Comparison of ENCODE assay signal across 9 mouse cellular contexts in the genomic region with DNA sequence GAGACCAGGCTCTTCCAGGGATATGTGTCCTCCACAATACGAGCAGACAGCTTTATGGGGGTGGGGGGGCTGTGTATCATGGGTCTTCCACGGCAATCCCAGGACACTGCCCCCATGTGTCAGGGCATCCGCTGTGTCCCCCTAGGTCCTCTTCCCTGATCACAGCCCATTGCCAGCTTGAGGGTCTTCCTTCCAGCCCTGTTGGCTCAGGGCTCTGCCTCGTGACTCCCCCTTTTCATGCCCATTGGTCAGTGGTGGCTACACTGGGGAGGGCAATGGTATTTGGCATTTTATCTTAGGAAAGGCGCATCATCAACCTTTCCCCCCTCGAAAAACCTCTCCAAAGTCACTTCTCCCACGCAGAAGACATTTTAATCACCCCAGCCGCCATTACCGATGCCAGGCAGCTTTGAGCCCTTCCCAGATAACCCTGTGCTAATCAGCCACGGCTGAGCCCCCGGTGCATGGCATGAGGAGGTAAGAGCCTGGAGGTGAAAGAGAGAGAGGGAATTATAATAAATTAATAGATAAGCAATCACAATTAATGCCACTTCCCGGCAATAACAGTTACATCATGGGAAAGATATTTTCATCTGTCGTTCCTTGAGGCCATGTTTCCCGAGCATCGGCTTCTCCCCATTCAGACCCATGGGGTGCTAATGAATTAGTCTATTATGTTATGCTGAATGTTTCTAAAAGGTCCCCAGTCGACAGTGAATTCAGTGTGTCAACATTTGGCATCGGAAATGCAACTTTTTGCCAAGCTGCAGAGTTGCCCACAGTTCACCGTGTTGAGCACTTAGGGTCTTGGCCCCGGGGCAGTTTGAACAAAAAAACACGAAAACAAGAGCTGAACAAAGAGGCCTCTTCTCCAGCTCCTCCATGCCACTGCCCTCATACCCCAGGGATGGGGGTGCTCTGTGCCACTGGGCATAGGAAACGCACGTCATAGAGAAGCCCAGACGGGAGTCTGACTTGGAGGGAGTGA.
DNase-seq lines count a peak whose midpoint lies in the region; ATAC-seq lines count a peak whose summit lies in the region.
"Had no signal": no experiment of that assay in that cellular context is flagged by ENCODE, and none has a peak within 500 bp of the region (broad histone marks: within the 10 kb centered on the region; RNA-seq: fewer than 3 reads in every experiment).

No protein-coding gene starts in this region.

- WGBS in hindbrain, embryonic 13.5 days: 55% methylated on average over 23 of the region's 23 CpGs
- 78% methylated on average over 23 of the region's 23 CpGs for WGBS in hindbrain, embryonic 10.5 days
- WGBS in hindbrain, embryonic 14.5 days: 51% methylated on average over 23 of the region's 23 CpGs
- 37% methylated on average over 23 of the region's 23 CpGs for WGBS in neural tube, embryonic 14.5 days

- ATAC-seq in hindbrain, embryonic 13.5 days (ENCODE audit: low FRiP score): peak; percentile 41; the same call in 1 of the 2 replicates
- peak; percentile 64 for ATAC-seq in hindbrain, embryonic 14.5 days (ENCODE audit: low FRiP score)
- ATAC-seq in neural tube, embryonic 14.5 days (ENCODE audit: low read depth): peak; percentile 72

- H3K27ac ChIP-seq in hindbrain, embryonic 13.5 days: peak overlapping the region; percentile 60
- no peak overlapping the region for H3K27ac ChIP-seq in hindbrain, embryonic 10.5 days
- no peak overlapping the region for H3K27ac ChIP-seq in hindbrain, embryonic 14.5 days
- H3K27ac ChIP-seq in neural tube, embryonic 14.5 days (ENCODE audit: low read depth, low read length): no peak overlapping the region
- H3K27ac ChIP-seq: lung, embryonic 15.5 days had no signal

- peaks cover 41% of the 10 kb centered on the region for H3K4me1 ChIP-seq in hindbrain, embryonic 13.5 days (replicated peaks)
- H3K4me1 ChIP-seq in hindbrain, embryonic 10.5 days (replicated peaks): peaks cover 14% of the 10 kb centered on the region; the same call in 1 of the 2 replicates
- H3K4me1 ChIP-seq in hindbrain, embryonic 14.5 days (replicated peaks; ENCODE audit: control insufficient read depth, insufficient read depth, low read length): 0 out of 2 replicates have a peak, but pooled peaks cover 7% of the 10 kb centered on the region
- H3K4me1 ChIP-seq in neural tube, embryonic 14.5 days (ENCODE audit: control insufficient read depth, insufficient read depth, low read length): peaks cover 9% of the 10 kb centered on the region
- H3K4me1 ChIP-seq: lung, embryonic 15.5 days had no signal

- DNase-seq in hindbrain, embryonic 10.5 days (ENCODE audit: low spot score): no peak
- peak; percentile 68 for DNase-seq in hindbrain, embryonic 14.5 days (ENCODE audit: low spot score)
- peak; percentile 56 to 64 for DNase-seq in layer of hippocampus, postnatal 10 days (ENCODE audit: low spot score in 2 of 2)
- no peak for DNase-seq in urinary bladder, postnatal 14 days (ENCODE audit: low spot score)
- no peak for DNase-seq in embryo, embryonic 11 days
- DNase-seq: heart, postnatal 4 days had no signal

- H3K4me3 ChIP-seq in hindbrain, embryonic 13.5 days: no peak overlapping the region
- no peak overlapping the region for H3K4me3 ChIP-seq in hindbrain, embryonic 10.5 days
- H3K4me3 ChIP-seq in hindbrain, embryonic 14.5 days (replicated peaks; ENCODE audit: low read length): no peak overlapping the region
- H3K4me3 ChIP-seq in neural tube, embryonic 14.5 days (ENCODE audit: low read depth, low read length): no peak overlapping the region
- H3K4me3 ChIP-seq: lung, embryonic 15.5 days had no signal

- H3K9ac ChIP-seq in hindbrain, embryonic 13.5 days: no peak overlapping the region
- no peak overlapping the region for H3K9ac ChIP-seq in hindbrain, embryonic 14.5 days
- no peak overlapping the region for H3K9ac ChIP-seq in neural tube, embryonic 14.5 days (replicated peaks; ENCODE audit: low read depth, low read length)
- H3K9ac ChIP-seq: lung, embryonic 15.5 days had no signal

- no peaks in the 10 kb centered on the region for H3K9me3 ChIP-seq in hindbrain, embryonic 13.5 days
- no peaks in the 10 kb centered on the region for H3K9me3 ChIP-seq in hindbrain, embryonic 10.5 days
- no peaks in the 10 kb centered on the region for H3K9me3 ChIP-seq in hindbrain, embryonic 14.5 days (ENCODE audit: control insufficient read depth, low read length)
- no peaks in the 10 kb centered on the region for H3K9me3 ChIP-seq in neural tube, embryonic 14.5 days (ENCODE audit: control insufficient read depth, low read length)
- H3K9me3 ChIP-seq: lung, embryonic 15.5 days had no signal

- H3K36me3 ChIP-seq in hindbrain, embryonic 13.5 days: peaks cover 3% of the 10 kb centered on the region; the same call in 1 of the 2 replicates
- H3K36me3 ChIP-seq in hindbrain, embryonic 10.5 days: no peaks in the 10 kb centered on the region
- no peaks in the 10 kb centered on the region for H3K36me3 ChIP-seq in hindbrain, embryonic 14.5 days (replicated peaks; ENCODE audit: control insufficient read depth, insufficient read depth)
- no peaks in the 10 kb centered on the region for H3K36me3 ChIP-seq in neural tube, embryonic 14.5 days (ENCODE audit: control insufficient read depth, insufficient read depth, low read length)
- H3K36me3 ChIP-seq: lung, embryonic 15.5 days had no signal

- peaks cover 59% of the 10 kb centered on the region for H3K27me3 ChIP-seq in hindbrain, embryonic 13.5 days
- H3K27me3 ChIP-seq in hindbrain, embryonic 10.5 days (ENCODE audit: insufficient read depth, poor library complexity, severe bottlenecking): peaks cover 5% of the 10 kb centered on the region; the same call in 1 of the 2 replicates
- no peaks in the 10 kb centered on the region for H3K27me3 ChIP-seq in hindbrain, embryonic 14.5 days (ENCODE audit: control insufficient read depth, insufficient read depth, low read length)
- H3K27me3 ChIP-seq in neural tube, embryonic 14.5 days (ENCODE audit: control insufficient read depth, insufficient read depth, low read length): no peaks in the 10 kb centered on the region; the same call in 1 of the 2 replicates
- H3K27me3 ChIP-seq: lung, embryonic 15.5 days had no signal

- H3K4me2 ChIP-seq in hindbrain, embryonic 13.5 days: peak overlapping the region; percentile 10; the same call in 1 of the 2 replicates
- H3K4me2 ChIP-seq in hindbrain, embryonic 14.5 days (replicated peaks): no peak overlapping the region
- H3K4me2 ChIP-seq in neural tube, embryonic 14.5 days (ENCODE audit: low read depth, low read length): no peak overlapping the region
- H3K4me2 ChIP-seq: lung, embryonic 15.5 days had no signal

Comparison
In these comparisons a context has a peak if more than half of its experiments do, and no peak if none do; other contexts are left out.
1. DNase-seq: peak in hindbrain, embryonic 14.5 days (single experiment) and layer of hippocampus, postnatal 10 days (2 of 2); none in hindbrain, embryonic 10.5 days (single experiment), urinary bladder, postnatal 14 days (single experiment) and embryo, embryonic 11 days (single experiment).
2. Peak in every context shown above with its lines, with median percentiles within 50 percentile points of each other: ATAC-seq.